Mouse (Mus musculus) intestine, embryonic 16.5 days (tissue): ENCODE measurements around the gene Pthlh. TPM values are rescaled to one million over a fixed set of nuclear protein-coding genes. Genes with fewer than 3 reads are reported as not detected.
"Not testable (repeated sequence)": the region's sequence is repeated elsewhere in the genome, so short reads cannot be mapped to it uniquely, and the experiment has no call there.

Experiments
- ATAC-seq: fragments of 200-750 bp; cut with Nextera tagmentation; 2 replicates; pipeline ENCODE4 v1.8.0; 2017; ENCODE audit warnings: moderate TSS enrichment, moderate library complexity
- H3K27ac ChIP-seq: fragments of 300-500 bp; sonication (generic); 2 replicates; pipeline ENCODE4 v1.5.1; 2014; ENCODE audit warnings: mild to moderate bottlenecking, low read length
- H3K27me3 ChIP-seq: fragments of 300-500 bp; sonication (generic); replicated peaks from 2 replicates; pipeline ENCODE4 v1.6.1; 2014; ENCODE audit warnings: low read length, control low read depth, mixed read lengths; ENCODE audit not compliant: control insufficient read depth, insufficient read depth
- H3K36me3 ChIP-seq: fragments of 300-500 bp; sonication (generic); 2 replicates; pipeline ENCODE4 v1.6.1; 2014; ENCODE audit warnings: low read length, control low read depth; ENCODE audit not compliant: control insufficient read depth, insufficient read depth
- H3K4me1 ChIP-seq: fragments of 300-500 bp; sonication (generic); 2 replicates; pipeline ENCODE4 v1.6.1; 2014; ENCODE audit warnings: low read length, control low read depth, mixed read lengths; ENCODE audit not compliant: control insufficient read depth, insufficient read depth
- H3K4me2 ChIP-seq: fragments of 300-500 bp; sonication (generic); 2 replicates; pipeline ENCODE4 v1.6.1; 2014; ENCODE audit warnings: low read depth, low read length, control low read depth
- H3K4me3 ChIP-seq: fragments of 300-500 bp; sonication (generic); 2 replicates; pipeline ENCODE4 v1.5.1; 2014; ENCODE audit warnings: mild to moderate bottlenecking, low read length
- H3K9ac ChIP-seq: fragments of 300-500 bp; sonication (generic); 2 replicates; pipeline ENCODE4 v1.6.1; 2014; ENCODE audit warnings: low read depth, low read length
- H3K9me3 ChIP-seq: fragments of 300-500 bp; sonication (generic); 2 replicates; pipeline ENCODE4 v1.6.1; 2016; ENCODE audit warnings: low read length, control low read depth; ENCODE audit not compliant: control insufficient read depth
- WGBS: fragments of 180-500 bp; shearing (Covaris S2); extraction: QIAGEN DNeasy Blood & Tissue Kit; methylation state at CpG from one replicate; pipeline ENCODE4 v1.1.7; 2014; 5-methylcytosine and 5-hydroxymethylcytosine counted together
- polyA plus RNA-seq: library from polyadenylated mRNA; unstranded; fragments of >200 nt; fragmentation: Nextera tagmentation; extraction: Ambion mirVana; gene quantifications from 2 replicates; pipeline ENCODE4 v1.2.1, GENCODE M21; 2015

Gene Pthlh
- 0.76 and 0.86 TPM in 2 replicates for polyA plus RNA-seq

GRCm38 (mm10) chr6:147263587-147264565 is at the start of gene Pthlh:
TSS of gene Pthlh (minus strand) at chr6:147264183.
- Histone ChIP-seq H3K27me3 (peaks cover 41% of the 10 kb centered on the region), H3K4me3 (peak within 1 kb of the TSS; percentile 53), H3K36me3 (no peaks in the 10 kb centered on the region), H3K4me1 (peaks cover 16% of the 10 kb centered on the region), H3K27ac (no peak within 1 kb of the TSS), H3K4me2 (peak within 1 kb of the TSS; percentile 97), H3K9ac (peak within 1 kb of the TSS; percentile 53), H3K9me3 (no peaks in the 10 kb centered on the region)
- WGBS, result under 1% methylated on average over 68 of the region's 68 CpGs
- peak; percentile 96 for ATAC-seq

GRCm38 (mm10) chr6:147313331-147313730 is 49.3 kb upstream of the Pthlh start:
- no peak overlapping the region for H3K27ac ChIP-seq
- H3K4me3 ChIP-seq, result no peak overlapping the region
- no peaks in the 10 kb centered on the region for H3K9me3 ChIP-seq
- no peak overlapping the region for H3K4me2 ChIP-seq
- no peaks in the 10 kb centered on the region for H3K36me3 ChIP-seq
- H3K4me1 ChIP-seq, result no peaks in the 10 kb centered on the region
- no peaks in the 10 kb centered on the region for H3K27me3 ChIP-seq
- ATAC-seq, result no peak
- no peak overlapping the region for H3K9ac ChIP-seq

GRCm38 (mm10) chr6:147310435-147310978 is 46.5 kb upstream of the Pthlh start:
- 85% methylated on average over 7 of the region's 7 CpGs for WGBS
- no peak overlapping the region for H3K27ac ChIP-seq
- H3K9ac ChIP-seq, result no peak overlapping the region
- no peak overlapping the region for H3K4me2 ChIP-seq
- no peak overlapping the region for H3K4me3 ChIP-seq
- ATAC-seq, result no peak
- no peaks in the 10 kb centered on the region for H3K36me3 ChIP-seq
- H3K27me3 ChIP-seq, result no peaks in the 10 kb centered on the region
- no peaks in the 10 kb centered on the region for H3K9me3 ChIP-seq
- H3K4me1 ChIP-seq, result no peaks in the 10 kb centered on the region

- H3K4me1 ChIP-seq, result no peaks in the 10 kb centered on the region
- no peak overlapping the region for H3K27ac ChIP-seq
- H3K36me3 ChIP-seq, result no peaks in the 10 kb centered on the region
- H3K27me3 ChIP-seq, result no peaks in the 10 kb centered on the region
- no peak overlapping the region for H3K4me3 ChIP-seq
- H3K9me3 ChIP-seq, result no peaks in the 10 kb centered on the region
- H3K9ac ChIP-seq, result no peak overlapping the region
- no peak for ATAC-seq
- H3K4me2 ChIP-seq, result no peak overlapping the region
- WGBS, result 88% methylated on average over 4 of the region's 4 CpGs
These were observed 46.1 kb upstream of the Pthlh start for GRCm38 (mm10) chr6:147310035-147310434.

- WGBS, result 75% methylated on average over 4 of the region's 9 CpGs
- H3K4me1 ChIP-seq, H3K9me3 ChIP-seq, H3K27ac ChIP-seq, H3K9ac ChIP-seq, H3K4me2 ChIP-seq, H3K4me3 ChIP-seq, ATAC-seq, H3K36me3 ChIP-seq, H3K27me3 ChIP-seq: not testable (repeated sequence)
These were observed 40.3 kb upstream of the Pthlh start for GRCm38 (mm10) chr6:147304236-147304635.

- ATAC-seq, result no peak
- Histone ChIP-seq H3K27me3 (no peaks in the 10 kb centered on the region), H3K4me1 (no peaks in the 10 kb centered on the region), H3K27ac (no peak overlapping the region), H3K36me3 (no peaks in the 10 kb centered on the region), H3K9me3 (no peaks in the 10 kb centered on the region), H3K4me2 (no peak overlapping the region), H3K4me3 (no peak overlapping the region), H3K9ac (no peak overlapping the region)
- WGBS, result 70% methylated on average over 5 of the region's 5 CpGs
These were observed 35.6 kb upstream of the Pthlh start for GRCm38 (mm10) chr6:147299607-147300006.

- Histone ChIP-seq H3K4me2 (no peak overlapping the region), H3K9ac (no peak overlapping the region), H3K27me3 (no peaks in the 10 kb centered on the region), H3K36me3 (no peaks in the 10 kb centered on the region), H3K9me3 (no peaks in the 10 kb centered on the region; the same call in 1 of the 2 replicates), H3K27ac (no peak overlapping the region), H3K4me1 (no peaks in the 10 kb centered on the region), H3K4me3 (no peak overlapping the region)
- WGBS, result 40% methylated on average over 5 of the region's 5 CpGs
- no peak for ATAC-seq
These were observed 15.3 kb upstream of the Pthlh start for GRCm38 (mm10) chr6:147279309-147279708.

GRCm38 (mm10) chr6:147268143-147268790 is 4.3 kb upstream of the Pthlh start:
- no peak for ATAC-seq
- H3K4me1 ChIP-seq, result peaks cover 11% of the 10 kb centered on the region
- no peak overlapping the region for H3K4me2 ChIP-seq
- H3K9me3 ChIP-seq, result no peaks in the 10 kb centered on the region
- H3K4me3 ChIP-seq, result no peak overlapping the region
- WGBS, result 4% methylated on average over 19 of the region's 19 CpGs
- H3K27me3 ChIP-seq, result peaks cover 30% of the 10 kb centered on the region
- no peaks in the 10 kb centered on the region for H3K36me3 ChIP-seq
- H3K9ac ChIP-seq, result no peak overlapping the region
- no peak overlapping the region for H3K27ac ChIP-seq

GRCm38 (mm10) chr6:147266466-147266865 is 2.5 kb upstream of the Pthlh start:
- Histone ChIP-seq H3K36me3 (no peaks in the 10 kb centered on the region), H3K9ac (no peak overlapping the region), H3K27ac (no peak overlapping the region), H3K4me3 (no peak overlapping the region), H3K9me3 (no peaks in the 10 kb centered on the region), H3K4me2 (no peak overlapping the region), H3K4me1 (peaks cover 16% of the 10 kb centered on the region), H3K27me3 (peaks cover 41% of the 10 kb centered on the region)
- no peak for ATAC-seq
- 83% methylated on average over 6 of the region's 6 CpGs for WGBS
